Comparison of ENCODE assay signal across 16 mouse cellular contexts in the genomic region with DNA sequence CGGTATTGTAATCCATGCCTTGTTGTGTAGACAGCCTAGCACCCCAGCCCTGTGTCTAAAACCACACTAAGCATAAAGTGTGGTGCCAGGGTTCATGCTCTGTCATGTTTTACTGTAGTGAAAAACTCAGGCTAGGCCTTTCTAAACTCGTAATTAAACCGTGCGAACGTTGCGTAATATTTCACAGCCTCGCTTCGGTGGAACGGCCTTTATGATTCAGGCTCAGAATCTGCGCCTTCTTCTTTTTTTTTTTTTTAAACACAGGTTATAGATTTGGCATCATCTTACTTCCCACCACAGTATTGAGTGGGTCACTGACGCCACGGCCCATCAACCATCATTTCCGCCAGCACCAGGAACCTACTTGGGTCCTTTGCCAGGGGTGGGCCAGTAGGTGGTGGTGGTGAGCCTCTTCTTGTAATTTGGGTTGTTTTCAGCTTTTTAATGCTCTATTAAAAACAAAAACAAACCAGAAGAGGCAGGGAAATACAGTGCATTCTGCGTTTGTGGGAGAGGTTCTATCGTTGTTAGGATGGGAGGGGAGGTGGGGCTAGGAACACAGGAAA.
DNase-seq lines count a peak whose midpoint lies in the region; ATAC-seq and TF ChIP-seq lines count a peak whose summit lies in the region.
"Had no signal": no experiment of that assay in that cellular context is flagged by ENCODE, and none has a peak within 500 bp of the region (broad histone marks: within the 10 kb centered on the region; RNA-seq: fewer than 3 reads in every experiment).

No protein-coding gene starts in this region.

- H3K27ac ChIP-seq in spleen, adult 2 months (ENCODE audit: insufficient read depth, low read length), result no peak overlapping the region
- H3K27ac ChIP-seq in bone marrow, adult 2 months (ENCODE audit: control insufficient read depth, insufficient read depth, low read depth, low read length, poor library complexity), result no peak overlapping the region
- H3K27ac ChIP-seq: embryonic facial prominence, embryonic 15.5 days; forebrain, embryonic 13.5 days; limb, embryonic 15.5 days had no signal

- WGBS in spleen, adult 2 months, result 88% methylated on average over 15 of the region's 15 CpGs
- 56% methylated on average over 15 of the region's 15 CpGs for WGBS in bone marrow, adult 2 months

- 0 out of 2 replicates have a peak, but pooled peaks have one; percentile 4 for TF ChIP-seq CTCF in spleen, adult 2 months (IDR thresholded peaks at IDR 0.05; ENCODE audit: extremely low read depth, insufficient read depth, insufficient read length, insufficient replicate concordance)
- peak; percentile 37; the same call in 1 of the 2 replicates for TF ChIP-seq CTCF in bone marrow, adult 2 months (IDR thresholded peaks at IDR 0.05; ENCODE audit: control insufficient read depth, insufficient read depth, low read length)

- DNase-seq in kidney, postnatal 4 days, result peak; percentile 30 to 41
- DNase-seq in kidney, adult 9 months, result no peak
- DNase-seq in spleen, adult 2 months (ENCODE audit: low read depth in 1 of 2, low spot score in 2 of 2), result no peak
- DNase-seq in spleen, postnatal 14 days (ENCODE audit: low spot score in 2 of 2), result no peak
- no peak for DNase-seq in heart, adult 9 months (ENCODE audit: low spot score in 2 of 2)
- DNase-seq in left cerebral cortex, postnatal 36 days (ENCODE audit: low spot score in 2 of 2), result no peak
- DNase-seq: cerebellum, postnatal 14 days; heart, postnatal 36 days; kidney, postnatal 10 days had no signal

- H3K27me3 ChIP-seq in spleen, adult 2 months (ENCODE audit: control insufficient read depth, insufficient read depth, low read length), result no peaks in the 10 kb centered on the region
- H3K27me3 ChIP-seq: embryonic facial prominence, embryonic 15.5 days; limb, embryonic 15.5 days; megakaryocyte, embryonic 14.5 days had no signal

- intact Hi-C loops in left cerebral cortex, postnatal 36 days (cut with DNase I), result no loop called here

- H3K36me3 ChIP-seq in spleen, adult 2 months (ENCODE audit: control insufficient read depth, insufficient read depth, low read length), result peaks cover 15% of the 10 kb centered on the region
- H3K36me3 ChIP-seq: embryonic facial prominence, embryonic 15.5 days; limb, embryonic 15.5 days had no signal

- ATAC-seq in monocyte, adult 5-6 weeks (replicated peaks; ENCODE audit: insufficient number of reproducible peaks, low FRiP score, low TSS enrichment, poor library complexity, severe bottlenecking), result peak; percentile 62; the same call in 1 of the 2 replicates
- ATAC-seq: forebrain, embryonic 13.5 days; inflammation-experienced regulatory T-cells, adult 6 months had no signal

- no peak for TF ChIP-seq POLR2A in spleen, adult 2 months (IDR thresholded peaks at IDR 0.05; ENCODE audit: low read depth, low read length)
- TF ChIP-seq POLR2A in bone marrow, adult 2 months (IDR thresholded peaks at IDR 0.05; ENCODE audit: borderline replicate concordance, control insufficient read depth, low read depth, low read length), result no peak

- H3K4me3 ChIP-seq in spleen, adult 2 months (ENCODE audit: extremely low read depth, insufficient read depth, insufficient read length), result no peak overlapping the region
- H3K4me3 ChIP-seq in bone marrow, adult 2 months (replicated peaks; ENCODE audit: control insufficient read depth, low read depth, low read length), result no peak overlapping the region
- H3K4me3 ChIP-seq: embryonic facial prominence, embryonic 15.5 days; forebrain, embryonic 13.5 days; limb, embryonic 15.5 days had no signal

- H3K4me1 ChIP-seq in spleen, adult 2 months (ENCODE audit: control insufficient read depth, insufficient read depth, insufficient read length), result no peaks in the 10 kb centered on the region
- no peaks in the 10 kb centered on the region; the same call in 1 of the 2 replicates for H3K4me1 ChIP-seq in bone marrow, adult 2 months (ENCODE audit: control insufficient read depth, insufficient read depth, low read length)

Comparison
In these comparisons a context has a peak if more than half of its experiments do, and no peak if none do; other contexts are left out.
1. DNase-seq: peak in kidney, postnatal 4 days (2 of 2); none in kidney, adult 9 months (single experiment), spleen, adult 2 months (0 of 2), spleen, postnatal 14 days (0 of 2), heart, adult 9 months (0 of 2) and left cerebral cortex, postnatal 36 days (0 of 2).